Mouse (Mus musculus) testis, adult 2 months (tissue): Measurements from ENCODE around the gene Wbp2nl. TPM values are rescaled to one million over a fixed set of nuclear protein-coding genes. Genes with fewer than 3 reads are reported as not detected.

Source experiments
- H3K27ac ChIP-seq: fragments of 200-500 bp; 2 replicates; pipeline ENCODE4 v1.5.1; 2012; ENCODE audit warnings: low read depth, low read length; ENCODE audit not compliant: control insufficient read depth, insufficient read depth
- H3K27me3 ChIP-seq: fragments of 200-500 bp; 2 replicates; pipeline ENCODE4 v1.6.1; 2012; ENCODE audit warnings: mild to moderate bottlenecking, low read length, moderate library complexity; ENCODE audit not compliant: control insufficient read depth, insufficient read depth
- H3K36me3 ChIP-seq: fragments of 200-500 bp; 2 replicates; pipeline ENCODE4 v1.6.1; 2012; ENCODE audit warnings: mild to moderate bottlenecking, low read length; ENCODE audit not compliant: control insufficient read depth, insufficient read depth
- H3K4me1 ChIP-seq: fragments of 200-500 bp; 2 replicates; pipeline ENCODE4 v1.6.1; 2012; ENCODE audit warnings: low read length; ENCODE audit not compliant: control insufficient read depth, insufficient read depth
- H3K4me3 ChIP-seq: fragments of 200-500 bp; 2 replicates; pipeline ENCODE4 v1.5.1; 2012; ENCODE audit warnings: low read depth, mild to moderate bottlenecking, low read length, moderate library complexity, mixed read lengths; ENCODE audit not compliant: control insufficient read depth
- CTCF ChIP-seq: fragments of 200-500 bp; IDR thresholded peaks from 2 replicates; pipeline ENCODE4 v1.5.1; 2012; ENCODE audit warnings: low read depth, mild to moderate bottlenecking, inconsistent platforms, low read length, moderate library complexity; ENCODE audit not compliant: control insufficient read depth, insufficient read depth, insufficient replicate concordance
- POLR2A ChIP-seq: fragments of 200-500 bp; IDR thresholded peaks from 2 replicates; pipeline ENCODE4 v1.6.1; 2012; ENCODE audit warnings: low read depth, mild to moderate bottlenecking, inconsistent platforms, low read length, moderate library complexity; ENCODE audit not compliant: control insufficient read depth
- polyA plus RNA-seq: library from polyadenylated mRNA; depleted of rRNA; stranded (reverse); fragments of >200 nt; gene quantifications from 2 replicates; pipeline ENCODE4 v1.2.3, GENCODE M21; 2012

The Wbp2nl gene
- polyA plus RNA-seq, 1 experiment: 170 TPM

DNA sequence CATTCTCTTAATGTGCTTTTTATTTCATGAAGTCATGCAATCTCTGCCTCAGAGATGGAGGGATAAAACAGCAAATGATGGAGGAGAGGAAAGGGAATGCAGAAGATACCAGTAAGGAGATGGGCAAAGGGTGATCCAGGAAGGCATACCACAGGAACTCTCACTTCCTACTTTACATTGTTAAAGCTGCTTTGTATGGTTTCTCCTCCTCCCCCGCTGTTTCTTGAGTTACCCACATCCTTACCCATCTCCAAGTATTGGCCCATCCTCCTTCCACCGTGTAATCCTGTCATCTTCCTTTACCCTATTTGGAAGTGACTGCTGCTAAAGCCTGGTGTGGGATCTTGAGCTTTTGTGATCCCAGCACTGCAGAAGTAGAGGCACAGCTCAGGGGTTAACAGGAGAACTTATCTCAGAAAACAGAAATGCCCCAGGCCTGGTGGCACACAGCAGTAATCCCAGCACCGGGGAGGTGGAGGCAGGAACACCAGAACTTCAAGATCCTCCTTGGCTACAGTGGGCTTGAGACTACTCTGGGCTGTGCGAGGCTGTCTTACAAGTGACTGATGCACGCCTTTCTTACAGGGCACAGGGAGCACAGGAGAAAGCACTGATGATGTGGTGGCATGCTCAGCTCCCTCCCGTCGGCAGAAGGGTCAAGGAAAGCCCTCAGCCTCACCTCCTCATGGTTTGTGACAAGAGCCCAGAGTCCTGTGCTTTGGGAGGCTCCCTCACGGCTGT, 49.7 kb downstream of the Wbp2nl start:
- no peak overlapping the region for H3K4me3 ChIP-seq
- no peaks in the 10 kb centered on the region for H3K27me3 ChIP-seq
- TF ChIP-seq CTCF (no peak), POLR2A (no peak)
- no peaks in the 10 kb centered on the region for H3K36me3 ChIP-seq
- no peak overlapping the region for H3K27ac ChIP-seq
- H3K4me1 ChIP-seq: peaks cover 7% of the 10 kb centered on the region

DNA sequence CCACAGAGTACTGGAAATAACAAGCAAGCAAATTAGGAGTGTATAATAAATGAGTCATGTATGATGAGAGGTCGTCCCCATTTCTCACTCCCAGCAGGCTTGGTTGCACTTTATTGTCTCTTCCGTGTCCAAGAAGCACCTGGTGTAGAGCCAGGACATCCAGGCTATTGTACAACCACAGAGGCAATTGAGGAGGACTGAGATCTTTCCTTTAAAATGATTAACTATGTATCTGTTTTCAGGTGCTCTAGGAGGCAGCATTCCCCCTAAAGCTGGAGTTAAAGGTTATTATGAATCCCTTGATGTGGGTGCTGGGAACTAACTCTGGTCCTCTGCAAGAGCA, 50.2 kb downstream of the Wbp2nl start:
- Histone ChIP-seq H3K27ac (no peak overlapping the region), H3K4me1 (peaks cover 7% of the 10 kb centered on the region), H3K36me3 (no peaks in the 10 kb centered on the region), H3K4me3 (no peak overlapping the region), H3K27me3 (no peaks in the 10 kb centered on the region)
- no peak for TF ChIP-seq CTCF
- no peak for TF ChIP-seq POLR2A

DNA sequence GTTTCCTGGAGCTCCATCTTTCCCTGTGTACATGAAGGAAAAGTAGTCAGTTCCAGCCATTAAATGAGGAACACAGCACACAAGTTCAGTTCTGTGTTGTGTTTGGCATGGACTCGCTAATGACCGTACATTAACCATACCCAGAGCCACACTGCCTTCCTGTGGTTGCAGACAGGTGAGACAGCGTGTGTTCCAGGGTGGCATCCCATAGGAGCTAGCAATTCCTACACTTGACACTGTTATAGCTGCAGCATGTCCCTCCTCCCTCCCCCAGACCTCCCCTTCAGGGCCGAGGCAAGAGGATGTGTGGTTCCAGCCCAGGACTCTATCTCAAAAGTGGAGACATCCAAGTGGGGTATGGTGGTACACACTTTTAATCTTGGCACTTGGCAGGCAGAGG, 51.6 kb downstream of the Wbp2nl start:
- Histone ChIP-seq H3K36me3 (no peaks in the 10 kb centered on the region), H3K4me1 (peaks cover 6% of the 10 kb centered on the region), H3K27me3 (no peaks in the 10 kb centered on the region), H3K4me3 (no peak overlapping the region), H3K27ac (no peak overlapping the region)
- TF ChIP-seq CTCF: no peak
- TF ChIP-seq POLR2A: no peak

DNA sequence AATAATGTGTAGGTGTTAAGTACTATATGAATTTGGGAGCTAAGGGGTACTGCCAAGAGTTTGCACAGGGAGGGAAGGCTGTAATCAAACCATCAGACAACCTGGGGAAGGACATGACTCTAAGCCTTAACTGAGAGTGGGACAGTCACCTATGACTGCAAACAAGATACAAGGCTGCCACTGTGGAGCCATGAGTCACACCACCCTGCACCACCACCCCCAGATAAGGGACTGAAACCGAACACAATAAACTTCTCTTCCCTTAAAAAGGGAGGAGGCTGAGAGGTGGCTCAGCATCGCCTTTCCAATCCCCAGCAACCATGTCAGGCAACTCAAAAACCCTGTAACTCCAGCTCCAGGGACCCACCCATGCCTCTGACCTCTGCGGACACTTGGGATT, 52.7 kb downstream of the Wbp2nl start:
- H3K36me3 ChIP-seq: no peaks in the 10 kb centered on the region
- TF ChIP-seq CTCF (no peak), POLR2A (no peak)
- no peaks in the 10 kb centered on the region for H3K27me3 ChIP-seq
- H3K27ac ChIP-seq: no peak overlapping the region
- peaks cover 6% of the 10 kb centered on the region for H3K4me1 ChIP-seq
- no peak overlapping the region for H3K4me3 ChIP-seq

DNA sequence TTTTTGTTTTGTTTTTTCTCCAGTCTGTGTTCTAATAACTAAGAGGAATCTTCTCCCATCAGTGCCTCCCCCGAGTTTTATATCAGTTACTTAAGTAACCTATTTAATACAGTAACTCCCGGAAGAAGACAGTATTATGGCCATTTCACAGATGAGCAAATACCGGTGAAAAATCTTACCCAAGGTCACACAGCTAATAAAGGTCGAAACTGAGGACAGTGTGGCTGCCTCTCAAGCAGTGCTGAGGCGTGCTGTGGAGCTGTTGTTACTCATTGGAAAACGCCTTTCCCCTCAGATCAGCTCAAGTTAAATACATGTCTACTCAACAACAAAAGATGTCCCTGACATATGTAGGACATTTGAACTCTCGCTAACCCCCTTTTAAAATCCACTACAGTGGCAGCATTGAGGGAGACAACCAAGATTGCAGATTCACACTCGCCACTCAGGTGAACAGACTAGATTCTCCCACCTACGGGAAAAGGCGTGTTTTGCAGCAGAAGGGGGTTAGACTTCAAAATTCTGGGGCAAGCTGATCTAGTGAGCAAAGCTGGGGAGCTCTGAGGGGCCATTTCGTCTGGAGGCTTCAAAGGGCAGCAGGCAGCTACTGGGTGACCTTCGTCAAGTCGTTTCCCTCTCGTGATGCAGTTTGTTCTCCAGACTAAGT, 54.5 kb downstream of the Wbp2nl start:
- no peaks in the 10 kb centered on the region for H3K27me3 ChIP-seq
- no peaks in the 10 kb centered on the region for H3K36me3 ChIP-seq
- H3K4me3 ChIP-seq: peak overlapping the region; percentile 99
- peaks cover 6% of the 10 kb centered on the region for H3K4me1 ChIP-seq
- peak overlapping the region; percentile 96 for H3K27ac ChIP-seq
- TF ChIP-seq POLR2A: no peak
- no peak for TF ChIP-seq CTCF

DNA sequence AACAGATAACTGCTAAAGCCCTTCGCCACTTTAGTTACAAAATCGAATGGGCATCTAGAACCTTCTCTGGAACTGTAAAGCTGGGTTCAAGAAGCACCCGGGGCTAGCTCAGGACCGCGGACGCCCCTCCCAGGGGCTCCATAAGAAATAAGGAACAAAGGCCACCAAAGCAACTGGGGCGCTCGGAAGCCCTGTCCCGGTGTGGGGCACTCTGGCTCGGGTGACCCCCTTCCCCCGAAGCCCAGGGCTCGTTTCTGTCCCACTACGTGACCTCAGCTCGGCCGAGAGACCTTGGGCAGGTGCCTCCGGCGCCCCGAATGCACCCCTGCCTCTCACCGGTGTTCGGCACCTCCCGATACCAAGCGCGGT, 55.0 kb downstream of the Wbp2nl start:
- Histone ChIP-seq H3K27me3 (no peaks in the 10 kb centered on the region), H3K4me1 (peaks cover 10% of the 10 kb centered on the region), H3K4me3 (peak overlapping the region; percentile 99), H3K27ac (peak overlapping the region; percentile 96), H3K36me3 (no peaks in the 10 kb centered on the region)
- no peak for TF ChIP-seq CTCF
- TF ChIP-seq POLR2A: no peak

DNA sequence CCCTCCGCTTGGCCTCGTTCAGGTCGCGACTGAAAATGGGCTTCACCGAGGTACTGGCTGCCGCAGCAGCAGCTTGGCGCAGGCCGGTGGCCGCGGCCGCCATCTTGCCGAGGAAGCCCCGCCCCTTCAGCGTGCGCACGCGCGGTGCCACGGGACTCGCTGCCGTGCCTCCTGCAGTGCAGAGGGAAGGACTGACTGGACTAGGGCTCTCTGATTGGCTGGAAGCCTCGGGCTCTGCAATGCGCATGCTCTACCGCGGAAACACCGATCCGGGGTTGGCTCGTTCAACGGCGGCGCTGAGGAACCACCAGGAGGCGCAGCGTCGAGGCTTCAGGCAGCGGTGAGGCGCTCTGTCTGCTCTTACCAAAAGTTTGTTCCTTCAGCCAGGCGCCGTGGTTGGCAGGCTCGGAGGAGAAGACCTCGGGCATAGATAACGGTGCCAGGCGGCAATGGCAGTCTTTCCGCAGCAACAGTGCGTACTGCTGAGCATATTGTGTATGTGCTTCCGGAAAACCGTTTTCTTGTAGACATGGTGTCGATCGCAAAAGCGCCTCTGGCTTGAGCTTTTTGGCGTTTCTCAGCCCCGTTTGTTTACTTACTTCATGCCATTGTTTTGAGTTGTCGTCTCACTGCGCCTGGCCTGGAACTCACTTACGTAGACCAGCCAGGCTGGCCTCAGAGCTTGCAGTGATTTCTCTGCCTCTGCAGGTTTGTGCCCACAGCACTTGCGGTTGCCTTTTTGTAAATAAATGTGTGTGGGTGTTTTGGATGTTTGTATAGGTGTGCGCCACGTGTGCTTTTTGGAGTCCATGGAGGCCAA, 55.6 kb downstream of the Wbp2nl start, which contains the start of gene Ndufa6:
TSS of gene Ndufa6 (minus strand) at position 197 of the 820 bp plus-strand sequence.
- peak within 1 kb of the TSS; percentile 99 for H3K27ac ChIP-seq

More for the DNA sequence above, 55.6 kb downstream of the Wbp2nl start, which contains the start of gene Ndufa6:
- peak; percentile 98 for TF ChIP-seq POLR2A
- TF ChIP-seq CTCF: peak; percentile 78
- Histone ChIP-seq H3K4me1 (peaks cover 11% of the 10 kb centered on the region), H3K4me3 (peak within 1 kb of the TSS; percentile 99), H3K27me3 (no peaks in the 10 kb centered on the region), H3K36me3 (no peaks in the 10 kb centered on the region)
